Mouse (Mus musculus) CH12.LX (cell line): ENCODE measurements around the gene Acadl. TPM values are rescaled to one million over a fixed set of nuclear protein-coding genes. Genes with fewer than 3 reads are reported as not detected.

Experiments used
- DNase-seq: peaks from one replicate; pipeline ENCODE4 v3.0.0-alpha.2; 2013; ENCODE audit errors: extremely low read depth
- H3K27ac ChIP-seq: 2 replicates; pipeline ENCODE4 v1.5.1; 2012; ENCODE audit warnings: low read depth, mild to moderate bottlenecking, control low read depth, moderate library complexity; ENCODE audit not compliant: insufficient read depth
- H3K27me3 ChIP-seq: replicated peaks from 2 replicates; pipeline ENCODE3; 2012; ENCODE audit warnings: inconsistent platforms
- H3K36me3 ChIP-seq, 2 experiments: replicated peaks in 1 of 2; 2 replicates each; pipeline versions ENCODE3 to v1.6.1; 2012; ENCODE audit warnings: inconsistent platforms in 1 of 2, low read length in 1 of 2, mild to moderate bottlenecking in 1 of 2, mixed read lengths in 1 of 2, moderate library complexity in 1 of 2; ENCODE audit not compliant: control insufficient read depth in 1 of 2, insufficient read depth in 1 of 2
- H3K4me1 ChIP-seq, 2 experiments: 2 replicates each; pipeline ENCODE4 v1.6.1; 2012; ENCODE audit warnings: inconsistent platforms in 1 of 2, moderate library complexity in 1 of 2; ENCODE audit not compliant: insufficient read depth in 2 of 2, control insufficient read depth in 1 of 2
- H3K4me2 ChIP-seq: 2 replicates; pipeline ENCODE4 v1.6.1; 2012; ENCODE audit warnings: low read depth, mild to moderate bottlenecking, control low read depth; ENCODE audit not compliant: poor library complexity, insufficient read depth, severe bottlenecking
- H3K4me3 ChIP-seq, 3 experiments: fragments of 150-350 bp in 1 of 3; sonication (generic) in 1 of 3; replicated peaks in 1 of 3; 2 replicates each; pipeline versions ENCODE3 to v1.5.1; 2011 to 2012; ENCODE audit warnings: low read depth in 2 of 3, low read length in 2 of 3, mild to moderate bottlenecking in 2 of 3, moderate library complexity in 2 of 3, control low read depth in 1 of 3, improper control_type of control experiment in 1 of 3, inconsistent platforms in 1 of 3, mixed read lengths in 1 of 3; ENCODE audit not compliant: poor library complexity in 1 of 3
- H3K79me2 ChIP-seq: replicated peaks from 2 replicates; pipeline ENCODE4 v1.6.1; 2012; ENCODE audit warnings: mild to moderate bottlenecking, moderate library complexity; ENCODE audit not compliant: control insufficient read depth, poor library complexity, insufficient read depth, severe bottlenecking; ENCODE audit errors: extremely low read depth
- H3K9ac ChIP-seq: 2 replicates; pipeline ENCODE4 v1.6.1; 2012; ENCODE audit warnings: low read depth, mild to moderate bottlenecking, control low read depth, moderate library complexity; ENCODE audit not compliant: insufficient read depth
- H3K9me3 ChIP-seq: replicated peaks from 2 replicates; pipeline ENCODE3; 2012; ENCODE audit warnings: low read length, inconsistent platforms, mixed read lengths
- BHLHE40 ChIP-seq: IDR thresholded peaks from 2 replicates; pipeline ENCODE4 v1.6.1; 2011; ENCODE audit warnings: mild to moderate bottlenecking, low read depth, low read length, improper control_type of control experiment
- CHD2 ChIP-seq: IDR thresholded peaks from 2 replicates; pipeline ENCODE4 v1.6.1; 2011; ENCODE audit warnings: low read length, improper control_type of control experiment
- EP300 ChIP-seq: IDR thresholded peaks from 2 replicates; pipeline ENCODE4 v1.6.1; 2011; ENCODE audit warnings: low read length, improper control_type of control experiment
- GABPA ChIP-seq: IDR thresholded peaks from 2 replicates; pipeline ENCODE4 v1.6.1; 2012; ENCODE audit warnings: low read depth, low read length, improper control_type of control experiment, inconsistent platforms; ENCODE audit not compliant: insufficient replicate concordance
- HCFC1 ChIP-seq: IDR thresholded peaks from 2 replicates; pipeline ENCODE4 v1.6.1; 2012; ENCODE audit warnings: low read depth, mild to moderate bottlenecking, inconsistent platforms, low read length, improper control_type of control experiment
- IRF4 ChIP-seq: IDR thresholded peaks from 2 replicates; pipeline ENCODE4 v1.6.1; 2014; ENCODE audit warnings: low read depth, mild to moderate bottlenecking, inconsistent platforms, low read length, improper control_type of control experiment
- MAFK ChIP-seq: IDR thresholded peaks from 2 replicates; pipeline ENCODE4 v1.6.1; 2011; ENCODE audit warnings: low read length, improper control_type of control experiment; ENCODE audit not compliant: insufficient replicate concordance
- MAX ChIP-seq: IDR thresholded peaks from 2 replicates; pipeline ENCODE4 v1.6.1; 2011; ENCODE audit warnings: low read length, improper control_type of control experiment
- MXI1 ChIP-seq: IDR thresholded peaks from 2 replicates; pipeline ENCODE4 v1.6.1; 2011; ENCODE audit warnings: mild to moderate bottlenecking, low read depth, low read length, improper control_type of control experiment
- MYC ChIP-seq: IDR thresholded peaks from 2 replicates; pipeline ENCODE4 v1.6.1; 2011; ENCODE audit warnings: low read depth, mild to moderate bottlenecking, improper control_type of control experiment, low read length
- SIN3A ChIP-seq: IDR thresholded peaks from 2 replicates; pipeline ENCODE4 v1.6.1; 2012; ENCODE audit warnings: low read length, improper control_type of control experiment, inconsistent platforms
- TCF12 ChIP-seq: IDR thresholded peaks from 2 replicates; pipeline ENCODE4 v1.6.1; 2014; ENCODE audit warnings: low read depth, mild to moderate bottlenecking, inconsistent platforms, low read length, improper control_type of control experiment
- UBTF ChIP-seq: IDR thresholded peaks from 2 replicates; pipeline ENCODE4 v1.6.1; 2012; ENCODE audit warnings: low read depth, mild to moderate bottlenecking, inconsistent platforms, low read length, improper control_type of control experiment, moderate library complexity
- USF2 ChIP-seq: conservative IDR thresholded peaks from 2 replicates; pipeline ENCODE4 v1.6.1; 2011; ENCODE audit warnings: low read depth, low read length, improper control_type of control experiment
- ZC3H11A ChIP-seq: IDR thresholded peaks from 2 replicates; pipeline ENCODE4 v1.6.1; 2012; ENCODE audit warnings: low read depth, mild to moderate bottlenecking, inconsistent platforms, low read length, improper control_type of control experiment
- ZKSCAN1 ChIP-seq: IDR thresholded peaks from 2 replicates; pipeline ENCODE4 v1.6.1; 2012; ENCODE audit warnings: low read depth, inconsistent platforms, low read length, improper control_type of control experiment, borderline replicate concordance
- ZNF384 ChIP-seq: IDR thresholded peaks from 2 replicates; pipeline ENCODE4 v1.6.1; 2012; ENCODE audit warnings: low read depth, low read length, improper control_type of control experiment, inconsistent platforms
- dilution Hi-C: fragments of 300-500 bp; cut with MboI; formaldehyde crosslinking; loops from 2 replicates; pipeline ENCODE4 v1.14.3; 2020; ENCODE audit warnings: low sequenced_read_pairs; ENCODE audit not compliant: extremely low pct_unique_long_range_greater_than_20kb, extremely low pct_ligation_motif_present
- in situ Hi-C: fragments of 300-500 bp; cut with MboI; formaldehyde crosslinking; loops from 3 replicates; pipeline ENCODE4 v1.14.3; 2019; ENCODE audit warnings: low sequenced_read_pairs, low pct_ligation_motif_present, low pct_unique_long_range_greater_than_20kb, mixed read lengths
- polyA plus RNA-seq: library from polyadenylated mRNA; unstranded; fragments of >175 nt; gene quantifications from 2 replicates; pipeline ENCODE4 v1.2.1, GENCODE M21; 2012; ENCODE audit warnings: low read depth; ENCODE audit not compliant: insufficient read length
- total RNA-seq, 2 experiments: library from RNA; depleted of rRNA; stranded (reverse); fragments of 300-350 nt in 1 of 2; fragments of >200 nt in 1 of 2; gene quantifications; 2 replicates each; pipeline ENCODE4 v1.2.3; 2012 to 2014

The Acadl gene
- total and polyA plus RNA-seq, 3 experiments: 24.7 to 58.9 (median 26.2) TPM

- H3K27ac ChIP-seq: no peak overlapping the region
Measured at GRCm38 (mm10) chr1:66863741-66864495, 841 bp upstream of the Acadl start.

GRCm38 (mm10) chr1:66861764-66862672 is 1.1 kb downstream of the Acadl start:
- Histone ChIP-seq H3K4me2 (peak overlapping the region; percentile 97), H3K4me3 (peak overlapping the region; percentile 92 to 94 (median 93)), H3K27me3 (no peaks in the 10 kb centered on the region), H3K79me2 (peaks cover 36% of the 10 kb centered on the region), H3K9ac (peak overlapping the region; percentile 60), H3K9me3 (peaks cover 19% of the 10 kb centered on the region), H3K27ac (no peak overlapping the region), H3K4me1 (peaks cover 5 to 40% of the 10 kb centered on the region in 2 experiments; a peak in 3 of 4 replicates), H3K36me3 (peaks cover 5 to 29% of the 10 kb centered on the region in 2 experiments)
- DNase-seq: peak; percentile 28
- in situ Hi-C loops: no loop called here
- TF ChIP-seq IRF4 (peak; percentile 45; the same call in 1 of the 2 replicates), UBTF (0 out of 2 replicates have a peak, but pooled peaks have one; percentile 11), ZNF384 (peak; percentile 81), ZC3H11A (no peak), HCFC1 (no peak), TCF12 (no peak; the same call in 1 of the 2 replicates), MAFK (peak; percentile 88)
- dilution Hi-C loops: no loop called here

More at GRCm38 (mm10) chr1:66863741-66864495, 841 bp upstream of the Acadl start:
- Histone ChIP-seq H3K9me3 (peaks cover 7% of the 10 kb centered on the region), H3K79me2 (peaks cover 30% of the 10 kb centered on the region), H3K27me3 (no peaks in the 10 kb centered on the region), H3K36me3 (peaks cover 3 to 10% of the 10 kb centered on the region in 2 experiments), H3K4me1 (peaks cover 5 to 40% of the 10 kb centered on the region in 2 experiments; a peak in 3 of 4 replicates), H3K4me3 (peak overlapping the region; percentile 62 to 93 (median 69)), H3K9ac (peak overlapping the region; percentile 70), H3K4me2 (peak overlapping the region; percentile 91)
- TF ChIP-seq EP300: peak; percentile 42; the same call in 1 of the 2 replicates
- no peak for TF ChIP-seq GABPA
- TF ChIP-seq IRF4: 0 out of 2 replicates have a peak, but pooled peaks have one; percentile 10
- TF ChIP-seq HCFC1: peak; percentile 9
- 0 out of 2 replicates have a peak, but pooled peaks have one; percentile 44 for TF ChIP-seq CHD2
- TF ChIP-seq ZNF384: peak; percentile 93
- 0 out of 2 replicates have a peak, but pooled peaks have one; percentile 19 for TF ChIP-seq MXI1
- peak; percentile 88 for TF ChIP-seq SIN3A
- peak; percentile 44; the same call in 1 of the 2 replicates for TF ChIP-seq MYC
- TF ChIP-seq USF2: no peak
- TF ChIP-seq MAX: 0 out of 2 replicates have a peak, but pooled peaks have one; percentile 33
- no peak for TF ChIP-seq ZKSCAN1
- peak; percentile 12; the same call in 1 of the 2 replicates for TF ChIP-seq BHLHE40
- peak; percentile 35 for DNase-seq
- in situ Hi-C loops: no loop called here
- dilution Hi-C loops: no loop called here
